Comparison of ENCODE assay signal across 8 mouse cellular contexts in the genomic region with DNA sequence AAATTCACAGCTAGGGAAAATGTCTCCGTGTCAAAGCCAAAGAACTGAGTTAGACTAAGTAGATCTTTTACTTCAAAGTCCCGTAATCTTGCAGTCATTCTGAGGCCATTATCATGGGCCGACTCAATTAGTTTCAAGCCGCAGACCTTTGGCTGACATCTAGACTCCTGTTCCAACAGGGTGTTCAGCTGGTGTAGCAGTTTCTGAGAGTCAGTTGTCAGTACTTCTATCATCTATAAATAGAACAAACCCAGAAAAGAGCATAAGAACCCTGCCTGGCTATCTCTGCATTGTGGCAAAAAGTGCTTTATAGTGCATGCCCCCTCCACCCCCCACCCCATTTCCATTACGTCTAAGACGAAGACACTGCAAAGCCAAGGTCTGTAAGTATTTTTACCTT. TPM values are rescaled to one million over a fixed set of nuclear protein-coding genes. Genes with fewer than 3 reads are reported as not detected.
DNase-seq lines count a peak whose midpoint lies in the region; ATAC-seq and TF ChIP-seq lines count a peak whose summit lies in the region.

No protein-coding gene starts in this region.

- H3K27me3 ChIP-seq in neural tube, embryonic 12.5 days (replicated peaks) = no peaks in the 10 kb centered on the region
- H3K27me3 ChIP-seq in limb, embryonic 14.5 days (ENCODE audit: control insufficient read depth, insufficient read depth, low read length) = no peaks in the 10 kb centered on the region

- no peak for ATAC-seq in neural tube, embryonic 12.5 days (ENCODE audit: low FRiP score, low read depth)
- no peak for ATAC-seq in limb, embryonic 14.5 days (ENCODE audit: low FRiP score, low read depth)

- H3K4me3 ChIP-seq in neural tube, embryonic 12.5 days = no peak overlapping the region
- H3K4me3 ChIP-seq in limb, embryonic 14.5 days (replicated peaks; ENCODE audit: low read length) = peak overlapping the region; percentile 69; the same call in 1 of the 2 replicates

- no peak overlapping the region for H3K27ac ChIP-seq in neural tube, embryonic 12.5 days
- no peak overlapping the region for H3K27ac ChIP-seq in limb, embryonic 14.5 days (replicated peaks; ENCODE audit: low read depth, low read length)

- H3K4me1 ChIP-seq in neural tube, embryonic 12.5 days = no peaks in the 10 kb centered on the region
- peaks cover 16% of the 10 kb centered on the region for H3K4me1 ChIP-seq in limb, embryonic 14.5 days (ENCODE audit: control insufficient read depth, insufficient read depth, low read length)

- peak overlapping the region; percentile 77; the same call in 1 of the 2 replicates for H3K4me2 ChIP-seq in neural tube, embryonic 12.5 days (replicated peaks)
- peak overlapping the region; percentile 73 for H3K4me2 ChIP-seq in limb, embryonic 14.5 days (replicated peaks; ENCODE audit: low read depth, low read length, severe bottlenecking)

- no peaks in the 10 kb centered on the region for H3K9me3 ChIP-seq in neural tube, embryonic 12.5 days
- H3K9me3 ChIP-seq in limb, embryonic 14.5 days (ENCODE audit: control insufficient read depth, low read length) = no peaks in the 10 kb centered on the region

- no peaks in the 10 kb centered on the region for H3K36me3 ChIP-seq in neural tube, embryonic 12.5 days
- H3K36me3 ChIP-seq in limb, embryonic 14.5 days (ENCODE audit: control insufficient read depth, insufficient read depth, low read length) = peaks cover 17% of the 10 kb centered on the region

- no peak for TF ChIP-seq POLR2A in limb, embryonic 14.5 days (IDR thresholded peaks at IDR 0.05; ENCODE audit: borderline replicate concordance, extremely low read depth, insufficient read depth, insufficient read length)

- WGBS in neural tube, embryonic 12.5 days = 78% methylated on average over 6 of the region's 6 CpGs
- WGBS in limb, embryonic 14.5 days = 61% methylated on average over 6 of the region's 6 CpGs

- no peak overlapping the region for H3K9ac ChIP-seq in neural tube, embryonic 12.5 days
- no peak overlapping the region for H3K9ac ChIP-seq in limb, embryonic 14.5 days (ENCODE audit: low read depth, low read length, severe bottlenecking)

- DNase-seq in gastrocnemius, adult 18-20 months (ENCODE audit: low spot score) = peak; percentile 39
- DNase-seq in gastrocnemius, postnatal 10 days = no peak
- DNase-seq in neural tube, embryonic 10.5 days (ENCODE audit: extremely low spot score, low spot score) = no peak
- DNase-seq in limb, embryonic 14.5 days (ENCODE audit: low spot score) = no peak
- DNase-seq in thymus, postnatal 36 days = no peak
- no peak for DNase-seq in cerebellum, postnatal 36 days
- no peak for DNase-seq in layer of hippocampus, adult 18-20 months (ENCODE audit: low spot score in 2 of 2)

RNA-seq across cellular contexts. Expression of a gene that starts 1.3 kb away (rescaled TPM):
- total RNA-seq in gastrocnemius, adult 18-20 months (2021) = 100 to 1,000 TPM; 650 to 668 TPM
- 100 to 1,000 TPM; 461 to 588 TPM for total RNA-seq in gastrocnemius, postnatal 10 days (2021)
- 36.7 and 40.4 TPM in 2 replicates for polyA plus RNA-seq in neural tube, embryonic 12.5 days (2016; fragmentation: Nextera tagmentation; extraction: Ambion mirVana)
- polyA plus RNA-seq in limb, embryonic 14.5 days (2012; rRNA removed) = 16.7 and 20.8 TPM in 2 replicates
- 48.1 and 50.0 TPM in 2 replicates for polyA plus RNA-seq in limb, embryonic 14.5 days (2014; fragmentation: Nextera tagmentation; extraction: Ambion mirVana)
- total RNA-seq in layer of hippocampus, adult 18-20 months (2021) = 10 to 100 TPM; 72.3 to 74.5 TPM

RNA-seq across cellular contexts. Expression of a gene that starts 20.4 kb away (rescaled TPM):
- 10 to 100 TPM; 10.1 to 13.4 TPM for total RNA-seq in gastrocnemius, adult 18-20 months (2021)
- 10 to 100 TPM; 20.9 to 27.9 TPM for total RNA-seq in gastrocnemius, postnatal 10 days (2021)
- 122 and 124 TPM in 2 replicates for polyA plus RNA-seq in neural tube, embryonic 12.5 days (2016; fragmentation: Nextera tagmentation; extraction: Ambion mirVana)
- polyA plus RNA-seq in limb, embryonic 14.5 days (2012; rRNA removed) = 42.0 and 57.4 TPM in 2 replicates
- 140 and 153 TPM in 2 replicates for polyA plus RNA-seq in limb, embryonic 14.5 days (2014; fragmentation: Nextera tagmentation; extraction: Ambion mirVana)
- total RNA-seq in layer of hippocampus, adult 18-20 months (2021) = 10 to 100 TPM; 17.0 to 19.9 TPM

RNA-seq across cellular contexts. Expression of a gene that starts 20.6 kb away (rescaled TPM):
- not detected for total RNA-seq in gastrocnemius, adult 18-20 months (2021)
- total RNA-seq in gastrocnemius, postnatal 10 days (2021) = 1 to 10 TPM; 3.7 to 4.5 TPM
- polyA plus RNA-seq in neural tube, embryonic 12.5 days (2016; fragmentation: Nextera tagmentation; extraction: Ambion mirVana) = 33.7 and 33.8 TPM in 2 replicates
- polyA plus RNA-seq in limb, embryonic 14.5 days (2012; rRNA removed) = 24.1 and 26.4 TPM in 2 replicates
- 34.0 and 40.1 TPM in 2 replicates for polyA plus RNA-seq in limb, embryonic 14.5 days (2014; fragmentation: Nextera tagmentation; extraction: Ambion mirVana)
- total RNA-seq in layer of hippocampus, adult 18-20 months (2021) = under 1 TPM in 1 of 2 experiments, not detected in 1; 0.15 TPM

RNA-seq across cellular contexts. Expression of a gene that starts 58.8 kb away (rescaled TPM):
- 10 to 100 TPM; 55.7 to 57.3 TPM for total RNA-seq in gastrocnemius, adult 18-20 months (2021)
- total RNA-seq in gastrocnemius, postnatal 10 days (2021) = 10 to 100 TPM; 55.3 to 61.3 TPM
- 78.5 and 80.2 TPM in 2 replicates for polyA plus RNA-seq in neural tube, embryonic 12.5 days (2016; fragmentation: Nextera tagmentation; extraction: Ambion mirVana)
- polyA plus RNA-seq in limb, embryonic 14.5 days (2012; rRNA removed) = 78.7 and 84.8 TPM in 2 replicates
- polyA plus RNA-seq in limb, embryonic 14.5 days (2014; fragmentation: Nextera tagmentation; extraction: Ambion mirVana) = 111 and 112 TPM in 2 replicates
- 100 to 1,000 TPM; 120 to 130 TPM for total RNA-seq in layer of hippocampus, adult 18-20 months (2021)

Comparison
In these comparisons a context has a peak if more than half of its experiments do, and no peak if none do; other contexts are left out.
1. RNA of a gene that starts 20.6 kb away (total RNA-seq): 3.7 to 4.5 TPM in gastrocnemius, postnatal 10 days; 0.15 TPM in layer of hippocampus, adult 18-20 months and not detected in gastrocnemius, adult 18-20 months; every median in the first group is over 4 times any median in the second.
2. RNA of a gene that starts 1.3 kb away (total RNA-seq): 650 to 668 TPM in gastrocnemius, adult 18-20 months and 461 to 588 TPM in gastrocnemius, postnatal 10 days; 72.3 to 74.5 TPM in layer of hippocampus, adult 18-20 months; every median in the first group is over 4 times any median in the second.